Mouse (Mus musculus) midbrain, embryonic 12.5 days (tissue): ENCODE data around the gene Gsc2. TPM values are rescaled to one million over a fixed set of nuclear protein-coding genes. Genes with fewer than 3 reads are reported as not detected.
"Not testable (repeated sequence)": the region's sequence is repeated elsewhere in the genome, so short reads cannot be mapped to it uniquely, and the experiment has no call there.

Source experiments
- ATAC-seq: fragments of 200-750 bp; cut with Nextera tagmentation; 2 replicates; pipeline ENCODE4 v1.8.0; 2017; ENCODE audit warnings: low read depth, moderate TSS enrichment, moderate library complexity; ENCODE audit not compliant: low FRiP score
- H3K27ac ChIP-seq: fragments of 300-500 bp; sonication (generic); replicated peaks from 2 replicates; pipeline ENCODE4 v1.5.1; 2016; ENCODE audit warnings: mild to moderate bottlenecking
- H3K27me3 ChIP-seq: fragments of 300-500 bp; sonication (generic); 2 replicates; pipeline ENCODE4 v1.6.1; 2016; ENCODE audit warnings: mild to moderate bottlenecking
- H3K36me3 ChIP-seq: fragments of 300-500 bp; sonication (generic); 2 replicates; pipeline ENCODE4 v1.6.1; 2016
- H3K4me1 ChIP-seq: fragments of 300-500 bp; sonication (generic); 2 replicates; pipeline ENCODE4 v1.6.1; 2016
- H3K4me2 ChIP-seq: fragments of 300-500 bp; sonication (generic); replicated peaks from 2 replicates; pipeline ENCODE4 v1.6.1; 2016; ENCODE audit warnings: mild to moderate bottlenecking, moderate library complexity
- H3K4me3 ChIP-seq: fragments of 300-500 bp; sonication (generic); 2 replicates; pipeline ENCODE4 v1.5.1; 2016; ENCODE audit warnings: mild to moderate bottlenecking
- H3K9ac ChIP-seq: fragments of 300-500 bp; sonication (generic); replicated peaks from 2 replicates; pipeline ENCODE4 v1.6.1; 2016; ENCODE audit warnings: mild to moderate bottlenecking, moderate library complexity
- H3K9me3 ChIP-seq: fragments of 300-500 bp; sonication (generic); 2 replicates; pipeline ENCODE4 v1.6.1; 2016; ENCODE audit warnings: mild to moderate bottlenecking
- WGBS: fragments of 180-500 bp; shearing (Covaris S2); methylation state at CpG from one replicate; pipeline ENCODE4 v1.1.7; 2016; 5-methylcytosine and 5-hydroxymethylcytosine counted together
- polyA plus RNA-seq: library from polyadenylated mRNA; unstranded; fragments of >200 nt; fragmentation: Nextera tagmentation; extraction: Ambion mirVana; gene quantifications from 2 replicates; pipeline ENCODE4 v1.2.1, GENCODE M21; 2016

Gene Gsc2
- 0.26 and 0.52 TPM in 2 replicates for polyA plus RNA-seq

- under 1% methylated on average over 103 of the region's 106 CpGs for WGBS
- no peaks in the 10 kb centered on the region for H3K9me3 ChIP-seq
- H3K27me3 ChIP-seq = peaks cover 69% of the 10 kb centered on the region
- no peaks in the 10 kb centered on the region for H3K36me3 ChIP-seq
- H3K4me1 ChIP-seq = peaks cover 22% of the 10 kb centered on the region
- H3K9ac ChIP-seq = peak within 1 kb of the TSS; percentile 26; the same call in 1 of the 2 replicates
- ATAC-seq = no peak
- peak within 1 kb of the TSS; percentile 54 for H3K4me2 ChIP-seq
- no peak within 1 kb of the TSS for H3K27ac ChIP-seq
- H3K4me3 ChIP-seq = peak within 1 kb of the TSS; percentile 36
Measured at GRCm38 (mm10) chr16:17914307-17915249, at the start of gene Gsc2. TSS of gene Gsc2 (minus strand) at chr16:17915059.

DNA sequence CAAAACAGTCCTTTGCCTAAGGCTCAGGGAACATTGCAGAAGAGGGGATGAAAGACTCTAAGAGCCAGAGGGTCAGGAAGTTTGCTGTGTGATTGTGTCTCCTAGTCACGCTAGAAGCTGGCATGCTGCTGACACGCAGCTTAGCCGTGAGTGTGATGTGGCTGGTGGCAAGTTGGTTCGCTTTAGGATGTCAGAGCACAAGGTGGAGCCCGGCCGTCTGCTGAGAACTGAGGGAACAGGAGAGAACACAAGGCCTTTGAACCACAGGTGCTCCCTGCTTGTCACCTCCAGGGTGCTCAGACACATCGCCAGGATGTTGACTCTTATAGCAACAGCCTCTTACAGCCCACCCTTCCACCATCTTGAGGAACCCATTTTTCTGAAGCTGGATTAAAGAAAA is 47.2 kb upstream of the Gsc2 start:
- Histone ChIP-seq H3K27ac (no peak overlapping the region), H3K9me3 (no peaks in the 10 kb centered on the region), H3K4me3 (no peak overlapping the region), H3K27me3 (no peaks in the 10 kb centered on the region), H3K4me1 (no peaks in the 10 kb centered on the region), H3K4me2 (no peak overlapping the region), H3K36me3 (no peaks in the 10 kb centered on the region), H3K9ac (no peak overlapping the region)
- WGBS = 81% methylated on average over 7 of the region's 7 CpGs
- ATAC-seq = no peak

DNA sequence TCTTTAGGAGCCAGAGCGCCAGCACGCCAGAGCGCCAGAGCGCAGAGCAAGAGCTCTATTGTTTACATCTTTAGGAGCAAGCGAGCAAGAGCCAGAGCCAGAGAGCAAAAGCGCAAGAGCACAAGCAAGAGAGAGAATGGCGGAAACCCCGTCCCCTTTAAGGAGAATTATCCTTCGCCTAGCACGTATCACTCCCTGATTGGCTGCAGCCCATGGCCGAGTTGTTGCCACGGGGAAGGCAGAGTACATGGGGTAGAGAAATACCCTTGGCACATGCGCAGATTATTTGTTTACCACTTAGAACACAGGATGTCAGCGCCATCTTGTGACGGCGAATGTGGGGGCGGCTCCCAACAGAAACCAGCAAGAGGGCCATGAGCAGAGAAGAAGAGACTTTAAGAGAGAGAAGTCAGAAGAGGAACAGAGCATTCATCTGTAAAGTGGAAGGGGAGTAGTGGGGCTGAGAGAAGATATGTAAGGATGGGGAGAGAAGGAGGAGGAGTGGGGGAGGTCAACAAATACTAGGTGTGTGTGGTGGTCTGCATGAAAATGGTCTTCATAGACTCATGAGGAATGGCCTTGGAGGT is 41.3 kb upstream of the Gsc2 start:
- H3K36me3 ChIP-seq, H3K4me1 ChIP-seq, H3K27ac ChIP-seq, H3K4me2 ChIP-seq, H3K27me3 ChIP-seq, H3K9me3 ChIP-seq, ATAC-seq, H3K9ac ChIP-seq, H3K4me3 ChIP-seq: not testable (repeated sequence)
- WGBS = 95% methylated on average over 17 of the region's 17 CpGs

DNA sequence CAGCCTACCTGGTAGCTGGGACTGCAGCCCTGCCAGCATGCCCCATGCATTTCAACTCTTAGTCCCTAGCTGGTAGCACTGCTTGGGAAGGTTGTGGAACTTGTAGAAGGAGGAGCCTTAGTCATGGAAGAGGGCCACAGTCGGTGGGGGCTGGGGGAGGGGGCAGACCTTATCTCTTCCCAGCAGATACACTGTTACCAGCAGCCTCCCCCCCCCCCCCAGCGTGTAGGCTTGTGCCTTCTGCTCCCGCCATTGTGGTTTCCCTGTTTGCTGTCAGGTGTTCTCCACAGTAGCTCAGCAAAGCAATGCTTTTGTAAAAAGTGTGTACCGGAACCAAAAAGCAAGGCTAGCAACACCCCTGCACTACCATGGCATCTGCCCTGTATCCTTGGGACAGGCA is 36.8 kb upstream of the Gsc2 start:
- no peak overlapping the region for H3K9ac ChIP-seq
- no peak overlapping the region for H3K4me2 ChIP-seq
- H3K36me3 ChIP-seq = no peaks in the 10 kb centered on the region
- no peak overlapping the region for H3K4me3 ChIP-seq
- no peaks in the 10 kb centered on the region for H3K27me3 ChIP-seq
- H3K27ac ChIP-seq = no peak overlapping the region
- no peak for ATAC-seq
- no peaks in the 10 kb centered on the region for H3K9me3 ChIP-seq
- 92% methylated on average over 3 of the region's 4 CpGs for WGBS
- H3K4me1 ChIP-seq = peaks cover 18% of the 10 kb centered on the region

- Histone ChIP-seq H3K27me3 (no peaks in the 10 kb centered on the region), H3K4me1 (peaks cover 18% of the 10 kb centered on the region), H3K36me3 (no peaks in the 10 kb centered on the region), H3K9ac (no peak overlapping the region; the same call in 1 of the 2 replicates), H3K27ac (peak overlapping the region; percentile 75), H3K4me3 (no peak overlapping the region), H3K4me2 (no peak overlapping the region), H3K9me3 (no peaks in the 10 kb centered on the region)
- WGBS = 26% methylated on average over 4 of the region's 4 CpGs
- ATAC-seq = peak; percentile 73
Measured at GRCm38 (mm10) chr16:17950068-17950467, 35.2 kb upstream of the Gsc2 start.

DNA sequence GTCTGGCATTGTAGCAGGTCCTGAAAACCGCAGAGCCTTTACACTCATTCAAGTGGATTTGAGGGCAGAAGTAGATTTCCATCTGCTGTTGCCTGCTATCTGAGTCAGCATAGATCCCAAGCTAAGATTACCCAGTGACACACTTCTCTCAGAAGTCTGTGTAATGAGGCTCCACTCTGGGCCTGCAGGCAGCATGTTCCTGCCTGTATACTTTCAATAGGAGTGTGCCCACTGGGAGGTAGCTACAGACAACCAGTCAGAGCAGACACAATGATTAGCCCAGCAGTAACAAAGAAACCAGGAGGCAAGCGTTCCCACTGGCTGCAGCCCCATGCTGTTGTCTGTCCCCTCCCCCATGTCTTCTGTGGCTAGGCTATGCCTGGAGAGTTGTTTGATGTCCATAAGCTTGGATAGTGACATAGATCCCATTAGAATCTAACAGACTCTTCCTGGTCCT is 34.6 kb upstream of the Gsc2 start:
- 18% methylated on average over 2 of the region's 2 CpGs for WGBS
- H3K27ac ChIP-seq = peak overlapping the region; percentile 75
- no peaks in the 10 kb centered on the region for H3K9me3 ChIP-seq
- H3K4me1 ChIP-seq = peaks cover 18% of the 10 kb centered on the region
- H3K9ac ChIP-seq = no peak overlapping the region
- H3K4me2 ChIP-seq = no peak overlapping the region
- H3K4me3 ChIP-seq = no peak overlapping the region
- no peaks in the 10 kb centered on the region for H3K27me3 ChIP-seq
- peak; percentile 97 for ATAC-seq
- no peaks in the 10 kb centered on the region for H3K36me3 ChIP-seq

DNA sequence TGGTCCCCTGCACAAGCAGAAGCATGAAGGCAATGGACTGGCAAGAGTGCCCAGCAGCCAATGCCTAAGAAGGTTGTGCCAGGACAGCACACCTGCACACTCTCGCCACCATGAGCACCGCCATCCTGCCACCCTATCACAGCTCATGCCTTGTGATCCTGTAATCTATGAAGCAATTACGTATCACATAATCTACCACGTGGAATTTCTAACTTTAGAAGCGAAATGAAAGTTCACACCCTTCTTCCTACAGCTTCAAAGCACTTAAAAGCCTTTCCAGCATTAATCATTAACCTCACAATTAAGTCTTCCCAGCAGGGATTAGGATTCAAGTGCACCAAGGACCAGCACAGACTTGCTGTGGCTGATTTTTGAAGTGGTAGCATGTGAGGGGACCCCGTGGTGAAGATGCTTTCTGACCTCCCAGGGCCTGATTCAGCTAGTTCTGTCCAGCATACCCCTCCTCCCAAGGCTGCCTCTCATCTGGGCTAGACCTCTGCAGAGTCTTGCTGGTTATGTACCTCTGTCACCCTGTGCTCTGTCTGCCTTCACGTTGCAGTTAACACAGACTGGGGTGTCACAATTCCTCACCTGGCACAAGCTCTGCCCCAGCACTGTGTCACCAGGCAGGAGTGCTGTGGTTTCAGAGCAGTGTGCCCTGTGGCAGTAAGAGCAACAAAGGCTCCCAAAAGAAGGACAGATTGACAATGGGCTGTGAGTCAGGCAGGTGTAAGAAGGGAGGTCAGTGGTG is 30.4 kb upstream of the Gsc2 start:
- no peak overlapping the region for H3K4me3 ChIP-seq
- 65% methylated on average over 7 of the region's 7 CpGs for WGBS

DNA sequence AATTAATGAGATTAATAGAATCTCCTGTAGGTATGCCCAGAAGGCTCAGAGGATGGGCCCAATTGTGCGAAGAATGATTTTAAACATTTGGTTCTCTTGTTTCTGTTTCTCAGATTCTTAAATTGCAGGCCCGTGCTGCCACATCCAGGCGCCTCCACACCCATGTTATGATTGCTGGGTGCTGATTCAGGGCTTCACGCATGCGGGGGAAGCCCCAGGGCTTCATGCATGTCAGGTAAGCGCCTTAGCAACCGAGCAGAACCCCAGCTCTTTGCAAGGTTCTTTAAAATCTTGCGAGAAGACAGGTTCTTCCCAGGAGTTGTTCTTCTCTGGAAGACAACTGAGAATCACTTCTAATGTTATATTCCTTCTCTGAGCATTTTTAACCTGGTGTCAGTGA is 28.6 kb upstream of the Gsc2 start:
- no peaks in the 10 kb centered on the region for H3K9me3 ChIP-seq
- H3K27ac ChIP-seq = no peak overlapping the region
- no peak overlapping the region for H3K9ac ChIP-seq
- H3K27me3 ChIP-seq = 0 out of 2 replicates have a peak, but pooled peaks cover under 1% of the 10 kb centered on the region
- WGBS = 69% methylated on average over 8 of the region's 8 CpGs
- H3K4me1 ChIP-seq = no peaks in the 10 kb centered on the region
- ATAC-seq = no peak
- no peak overlapping the region for H3K4me2 ChIP-seq
- no peaks in the 10 kb centered on the region for H3K36me3 ChIP-seq
- H3K4me3 ChIP-seq = no peak overlapping the region

More for the DNA sequence above, 30.4 kb upstream of the Gsc2 start:
- ATAC-seq = no peak
- Histone ChIP-seq H3K9me3 (no peaks in the 10 kb centered on the region), H3K9ac (no peak overlapping the region), H3K36me3 (no peaks in the 10 kb centered on the region), H3K27ac (no peak overlapping the region), H3K4me2 (no peak overlapping the region), H3K27me3 (no peaks in the 10 kb centered on the region), H3K4me1 (peaks cover 15% of the 10 kb centered on the region)

- no peak overlapping the region for H3K27ac ChIP-seq
- H3K4me3 ChIP-seq = no peak overlapping the region
- no peak overlapping the region for H3K4me2 ChIP-seq
- H3K36me3 ChIP-seq = no peaks in the 10 kb centered on the region
- 57% methylated on average over 9 of the region's 9 CpGs for WGBS
- no peak for ATAC-seq
- no peaks in the 10 kb centered on the region for H3K9me3 ChIP-seq
- H3K27me3 ChIP-seq = peaks cover 25% of the 10 kb centered on the region
- H3K4me1 ChIP-seq = no peaks in the 10 kb centered on the region
- H3K9ac ChIP-seq = no peak overlapping the region
Measured at GRCm38 (mm10) chr16:17939255-17939751, 24.4 kb upstream of the Gsc2 start.

DNA sequence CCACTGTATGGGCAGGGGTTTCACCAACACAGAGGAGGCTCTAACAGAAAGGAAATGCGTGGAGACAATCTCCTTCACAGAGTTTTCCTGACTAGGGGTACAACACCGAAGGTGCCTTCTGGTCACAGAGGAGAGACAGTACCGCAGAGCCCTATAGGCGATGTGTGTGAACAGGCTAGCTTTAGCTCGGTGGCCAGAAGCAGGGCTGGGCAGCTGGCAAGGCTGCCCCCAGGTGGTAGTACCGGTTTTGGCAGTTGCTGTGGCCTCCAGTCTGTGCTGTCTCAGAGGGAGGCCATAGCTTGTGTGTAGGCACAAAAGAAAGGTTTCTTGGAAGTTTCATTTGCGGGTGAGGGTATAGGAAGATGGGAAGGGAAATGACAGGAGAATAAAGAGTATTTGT is 24.0 kb upstream of the Gsc2 start:
- Histone ChIP-seq H3K4me2 (no peak overlapping the region), H3K4me1 (no peaks in the 10 kb centered on the region), H3K27ac (no peak overlapping the region), H3K4me3 (no peak overlapping the region), H3K36me3 (no peaks in the 10 kb centered on the region), H3K27me3 (peaks cover 30% of the 10 kb centered on the region), H3K9ac (no peak overlapping the region), H3K9me3 (no peaks in the 10 kb centered on the region)
- WGBS = 10% methylated on average over 7 of the region's 7 CpGs
- peak; percentile 80; the same call in 1 of the 2 replicates for ATAC-seq

- Histone ChIP-seq H3K4me1 (no peaks in the 10 kb centered on the region), H3K36me3 (no peaks in the 10 kb centered on the region), H3K4me2 (no peak overlapping the region), H3K4me3 (no peak overlapping the region), H3K9me3 (no peaks in the 10 kb centered on the region), H3K27ac (no peak overlapping the region), H3K27me3 (peaks cover 36% of the 10 kb centered on the region), H3K9ac (no peak overlapping the region)
- WGBS = 85% methylated on average over 7 of the region's 7 CpGs
- ATAC-seq = no peak
Measured at GRCm38 (mm10) chr16:17938187-17938586, 23.3 kb upstream of the Gsc2 start.
